Mouse (Mus musculus) right cerebral cortex, postnatal 14 days (tissue): ENCODE measurements around the gene Stx2.

ENCODE experiments used
- DNase-seq: peaks from one replicate; pipeline ENCODE4 v3.0.0; 2022

Gene Stx2

DNA sequence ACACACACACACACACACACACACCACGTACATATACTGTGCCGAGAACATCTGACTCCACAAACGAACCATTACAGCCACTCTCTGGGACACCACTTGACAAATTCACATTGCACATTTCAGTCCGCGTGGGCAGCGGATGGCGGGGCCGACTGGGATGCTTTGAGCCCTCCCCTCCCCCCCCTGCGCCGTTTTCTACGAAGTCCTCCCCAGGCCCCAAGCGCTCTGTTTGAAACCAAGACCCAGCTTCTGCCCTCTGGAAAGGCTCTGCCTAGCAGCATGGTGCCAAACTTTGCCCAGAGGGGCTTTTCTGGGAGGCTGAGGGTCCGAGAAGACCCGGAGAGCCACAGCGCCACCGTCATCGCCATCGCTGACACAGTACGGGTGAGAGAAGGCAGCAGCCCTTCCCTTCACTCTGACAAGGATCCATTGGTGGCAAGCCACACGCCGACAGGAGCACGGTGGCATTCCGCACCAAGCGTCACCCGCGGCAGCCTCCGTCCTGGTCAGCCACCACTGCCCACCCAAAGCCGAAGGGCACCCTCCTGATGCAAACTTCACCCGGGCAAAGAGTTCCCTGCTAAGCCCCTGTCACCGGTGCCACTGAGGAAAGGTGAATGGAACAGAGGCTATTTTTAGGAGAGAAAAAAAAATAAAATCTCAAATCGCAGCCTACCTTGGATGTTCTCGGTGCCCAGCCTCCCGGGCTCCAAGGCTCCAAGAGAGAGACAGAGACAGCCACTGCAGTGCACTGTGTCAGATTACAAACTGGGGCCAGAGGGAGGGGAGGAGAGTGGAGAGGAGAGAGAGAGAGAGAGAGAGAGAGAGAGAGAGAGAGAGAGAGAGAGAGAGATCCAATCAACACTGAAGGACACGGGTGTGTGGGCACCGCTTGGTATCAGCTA lies 55.8 kb downstream of the Stx2 start:
- peak; percentile 63 for DNase-seq

DNA sequence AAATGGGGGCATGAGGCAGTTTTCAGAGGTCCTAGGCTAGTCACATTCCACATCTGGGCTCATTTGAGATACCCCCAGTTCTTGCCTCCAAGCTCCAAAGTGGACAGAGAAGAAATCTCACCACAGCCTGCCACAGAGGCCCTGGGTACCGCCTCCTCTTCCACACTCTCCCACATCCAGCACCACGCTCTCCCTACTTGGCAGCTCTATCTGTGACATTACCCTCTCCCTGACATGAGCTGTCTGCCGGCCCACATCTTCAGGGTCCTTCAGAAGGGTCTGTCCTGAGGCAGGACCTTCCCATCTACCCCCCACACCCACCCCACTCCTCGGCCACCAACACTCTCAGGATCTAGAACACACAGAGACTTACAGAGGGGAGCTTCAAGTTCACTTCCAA lies 56.9 kb downstream of the Stx2 start:
- no peak for DNase-seq

DNA sequence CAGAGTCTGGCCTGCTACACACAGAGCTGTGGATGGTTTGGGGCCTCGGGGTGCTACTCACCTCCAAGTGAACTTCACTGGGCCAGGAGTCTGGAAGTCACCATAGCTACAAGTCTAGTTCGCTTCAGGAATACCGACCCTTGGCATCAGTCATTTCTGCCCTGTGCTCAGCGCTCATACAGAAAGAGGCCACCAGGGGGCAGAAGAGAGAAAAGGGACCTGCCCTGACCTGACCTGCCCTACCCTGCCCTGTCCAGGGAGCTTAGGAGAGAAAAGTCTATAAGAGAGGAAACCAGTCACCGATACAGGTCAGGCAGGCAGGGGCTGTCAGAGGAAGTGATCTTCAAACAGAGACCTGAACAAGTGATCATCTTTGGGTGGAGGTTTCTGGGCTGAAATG lies 61.3 kb downstream of the Stx2 start:
- DNase-seq: no peak

DNA sequence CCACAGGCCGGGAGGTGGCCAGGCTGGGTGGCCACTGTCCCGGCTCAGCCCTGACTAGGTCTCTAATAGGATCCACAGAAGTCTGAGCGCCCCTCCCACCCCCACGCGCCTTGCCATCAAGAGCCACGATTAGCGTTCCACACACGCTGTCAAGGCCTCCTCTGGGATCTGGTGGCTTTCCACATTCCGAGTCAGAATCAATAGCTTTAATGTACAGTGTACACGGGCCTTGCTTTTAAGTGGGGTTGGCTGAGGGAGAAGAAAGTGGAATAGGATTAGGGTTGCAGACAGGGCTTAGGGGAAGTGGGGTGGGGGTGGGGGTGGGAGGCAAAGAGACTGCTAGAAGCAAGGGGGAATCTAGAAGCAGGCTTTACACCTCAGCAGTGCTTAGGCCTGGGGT lies 67.9 kb downstream of the Stx2 start:
- no peak for DNase-seq

DNA sequence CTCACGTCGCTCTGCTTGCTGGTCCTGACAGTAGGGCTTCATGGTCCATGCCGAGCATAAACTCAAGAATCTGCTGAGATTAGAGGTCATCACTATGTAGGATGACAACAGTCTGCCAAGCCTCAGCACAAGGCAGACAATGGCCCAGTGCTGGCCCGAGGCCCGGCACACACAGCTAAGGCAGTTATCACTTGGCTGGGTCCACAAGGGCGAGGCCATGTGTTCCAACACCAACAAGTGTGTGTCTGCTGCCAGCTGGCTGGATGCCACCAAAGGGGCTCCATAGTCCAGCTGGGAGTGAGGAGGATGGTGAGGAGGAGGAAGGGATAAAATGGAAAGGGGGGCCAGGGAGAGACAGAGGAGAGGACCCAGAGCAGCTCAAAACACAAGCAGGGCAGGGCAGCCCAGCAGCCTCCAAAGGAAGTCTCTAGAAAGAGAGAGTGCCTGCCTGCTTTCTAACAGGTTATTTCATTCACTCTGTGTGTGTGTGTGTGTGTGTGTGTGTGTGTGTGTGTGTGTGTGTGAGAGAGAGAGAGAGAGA lies 72.9 kb downstream of the Stx2 start:
- DNase-seq: peak; percentile 47
